ENCODE assay signal across 8 mouse cellular contexts in the genomic region with DNA sequence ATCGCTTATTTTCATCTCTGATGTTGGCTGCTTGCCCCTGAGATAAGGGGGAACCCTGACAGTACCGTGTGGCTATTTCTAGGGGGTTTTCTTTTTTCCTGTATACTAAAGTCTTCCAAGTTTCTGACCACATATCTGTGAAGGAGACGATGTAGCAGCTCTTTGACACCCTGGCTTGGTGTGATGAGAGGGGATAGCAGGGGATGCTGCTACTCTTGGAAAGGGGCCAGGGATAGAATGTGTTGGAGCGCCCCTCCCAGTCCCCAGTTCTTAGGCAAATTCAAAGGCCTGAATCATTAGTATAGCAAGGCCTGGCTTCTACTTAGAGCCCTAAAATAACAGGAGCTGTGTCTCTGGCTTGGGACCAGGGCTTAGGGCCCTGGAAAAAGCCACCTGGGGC. TPM values are rescaled to one million over a fixed set of nuclear protein-coding genes. Genes with fewer than 3 reads are reported as not detected.
DNase-seq lines count a peak whose midpoint lies in the region; ATAC-seq lines count a peak whose summit lies in the region.

No protein-coding gene starts in this region.

- H3K27me3 ChIP-seq in lung, embryonic 16.5 days (ENCODE audit: control insufficient read depth, insufficient read depth, low read depth, low read length): no peaks in the 10 kb centered on the region
- no peaks in the 10 kb centered on the region for H3K27me3 ChIP-seq in forebrain, embryonic 11.5 days (ENCODE audit: control insufficient read depth, insufficient read depth, low read length)
- no peaks in the 10 kb centered on the region for H3K27me3 ChIP-seq in intestine, embryonic 16.5 days (replicated peaks; ENCODE audit: control insufficient read depth, insufficient read depth, low read length)
- H3K27me3 ChIP-seq in neural tube, embryonic 13.5 days: no peaks in the 10 kb centered on the region

- H3K36me3 ChIP-seq in lung, embryonic 16.5 days (ENCODE audit: control insufficient read depth, insufficient read depth, low read length): peaks cover 4% of the 10 kb centered on the region; the same call in 1 of the 2 replicates
- H3K36me3 ChIP-seq in forebrain, embryonic 11.5 days (ENCODE audit: control insufficient read depth, insufficient read depth, low read length): no peaks in the 10 kb centered on the region
- H3K36me3 ChIP-seq in intestine, embryonic 16.5 days (ENCODE audit: control insufficient read depth, insufficient read depth, low read length): no peaks in the 10 kb centered on the region
- no peaks in the 10 kb centered on the region for H3K36me3 ChIP-seq in neural tube, embryonic 13.5 days

- H3K4me2 ChIP-seq in lung, embryonic 16.5 days (ENCODE audit: low read depth, low read length): peak overlapping the region; percentile 51
- peak overlapping the region; percentile 26; the same call in 1 of the 2 replicates for H3K4me2 ChIP-seq in forebrain, embryonic 11.5 days (ENCODE audit: low read depth, low read length, severe bottlenecking)
- peak overlapping the region; percentile 57 for H3K4me2 ChIP-seq in intestine, embryonic 16.5 days (ENCODE audit: low read depth, low read length)
- peak overlapping the region; percentile 41 for H3K4me2 ChIP-seq in neural tube, embryonic 13.5 days

- H3K9me3 ChIP-seq in lung, embryonic 16.5 days (ENCODE audit: control insufficient read depth, low read length): no peaks in the 10 kb centered on the region
- H3K9me3 ChIP-seq in forebrain, embryonic 11.5 days (ENCODE audit: control insufficient read depth, low read length): no peaks in the 10 kb centered on the region
- H3K9me3 ChIP-seq in intestine, embryonic 16.5 days (ENCODE audit: control insufficient read depth, low read length): no peaks in the 10 kb centered on the region
- H3K9me3 ChIP-seq in neural tube, embryonic 13.5 days: no peaks in the 10 kb centered on the region

- H3K4me1 ChIP-seq in lung, embryonic 16.5 days (replicated peaks; ENCODE audit: control insufficient read depth, insufficient read depth, low read length): peaks cover 22% of the 10 kb centered on the region
- H3K4me1 ChIP-seq in forebrain, embryonic 11.5 days (replicated peaks; ENCODE audit: control insufficient read depth, insufficient read depth, low read length): peaks cover 5% of the 10 kb centered on the region
- peaks cover 15% of the 10 kb centered on the region for H3K4me1 ChIP-seq in intestine, embryonic 16.5 days (ENCODE audit: control insufficient read depth, insufficient read depth, low read length)
- peaks cover 64% of the 10 kb centered on the region for H3K4me1 ChIP-seq in neural tube, embryonic 13.5 days (replicated peaks)

- peak overlapping the region; percentile 56 for H3K9ac ChIP-seq in lung, embryonic 16.5 days (ENCODE audit: low read length)
- peak overlapping the region; percentile 14; the same call in 1 of the 2 replicates for H3K9ac ChIP-seq in forebrain, embryonic 11.5 days (ENCODE audit: low read length)
- peak overlapping the region; percentile 60 for H3K9ac ChIP-seq in intestine, embryonic 16.5 days (ENCODE audit: low read depth, low read length)
- peak overlapping the region; percentile 58 for H3K9ac ChIP-seq in neural tube, embryonic 13.5 days

- WGBS in lung, embryonic 16.5 days: 11% methylated on average over 4 of the region's 4 CpGs
- WGBS in forebrain, embryonic 11.5 days: 47% methylated on average over 4 of the region's 4 CpGs
- WGBS in intestine, embryonic 16.5 days: 13% methylated on average over 4 of the region's 4 CpGs
- 26% methylated on average over 4 of the region's 4 CpGs for WGBS in neural tube, embryonic 13.5 days

- peak; percentile 30; the same call in 1 of the 2 replicates for ATAC-seq in lung, embryonic 16.5 days (ENCODE audit: low read depth)
- peak; percentile 18 for ATAC-seq in forebrain, embryonic 11.5 days (replicated peaks; ENCODE audit: low FRiP score)
- ATAC-seq in intestine, embryonic 16.5 days: peak; percentile 47; the same call in 1 of the 2 replicates
- peak; percentile 54 for ATAC-seq in neural tube, embryonic 13.5 days (ENCODE audit: low read depth)
- no peak for ATAC-seq in erythroid progenitor cell, adult 5-6 weeks (replicated peaks; ENCODE audit: low FRiP score, poor library complexity, severe bottlenecking)
- ATAC-seq in CD4-positive, CD25-positive, alpha-beta regulatory T cell, adult 4 months: no peak

- H3K4me3 ChIP-seq in lung, embryonic 16.5 days (ENCODE audit: low read length): peak overlapping the region; percentile 33
- H3K4me3 ChIP-seq in forebrain, embryonic 11.5 days (ENCODE audit: low read depth, low read length): no peak overlapping the region
- peak overlapping the region; percentile 26; the same call in 1 of the 2 replicates for H3K4me3 ChIP-seq in intestine, embryonic 16.5 days (ENCODE audit: low read length)
- 0 out of 2 replicates have a peak overlapping the region, but pooled peaks have one; percentile 6 for H3K4me3 ChIP-seq in neural tube, embryonic 13.5 days

- peak overlapping the region; percentile 90 for H3K27ac ChIP-seq in lung, embryonic 16.5 days (ENCODE audit: low read length)
- H3K27ac ChIP-seq in forebrain, embryonic 11.5 days (ENCODE audit: low read depth, low read length): peak overlapping the region; percentile 20
- H3K27ac ChIP-seq in intestine, embryonic 16.5 days (ENCODE audit: low read length): peak overlapping the region; percentile 78
- peak overlapping the region; percentile 91 for H3K27ac ChIP-seq in neural tube, embryonic 13.5 days (replicated peaks)

- no peak for DNase-seq in lung, postnatal 36 days
- DNase-seq in forebrain, embryonic 11.5 days (ENCODE audit: low spot score): no peak
- no peak for DNase-seq in right cerebral cortex, postnatal 25 days

RNA-seq across cellular contexts. Expression of gene P4ha2, which starts 13.5 kb away (rescaled TPM):
- polyA plus RNA-seq in lung, embryonic 16.5 days (2015; fragmentation: Nextera tagmentation; extraction: Ambion mirVana): 41.4 and 47.4 TPM in 2 replicates
- polyA plus RNA-seq in forebrain, embryonic 11.5 days (2014; fragmentation: Nextera tagmentation; extraction: Ambion mirVana): 16.0 and 16.4 TPM in 2 replicates
- polyA plus RNA-seq in intestine, embryonic 16.5 days (2015; fragmentation: Nextera tagmentation; extraction: Ambion mirVana): 43.7 and 46.2 TPM in 2 replicates
- 12.6 and 16.1 TPM in 2 replicates for polyA plus RNA-seq in neural tube, embryonic 13.5 days (2015; fragmentation: Nextera tagmentation; extraction: Ambion mirVana)
- not detected in 2 replicates for total RNA-seq in erythroid progenitor cell, adult 5-6 weeks (2015; ENCODE audit: low replicate concordance)
- not detected in 2 replicates for total RNA-seq in erythroid progenitor cell, adult 5-6 weeks (2017; ENCODE audit: low replicate concordance)
- polyA plus RNA-seq in CD4-positive, CD25-positive, alpha-beta regulatory T cell, adult 4 months (2017; shearing (Covaris generic)): not detected

RNA-seq across cellular contexts. Expression of gene Pdlim4, which starts 44.5 kb away (rescaled TPM):
- 12.6 and 15.6 TPM in 2 replicates for polyA plus RNA-seq in lung, embryonic 16.5 days (2015; fragmentation: Nextera tagmentation; extraction: Ambion mirVana)
- 45.3 and 48.6 TPM in 2 replicates for polyA plus RNA-seq in forebrain, embryonic 11.5 days (2014; fragmentation: Nextera tagmentation; extraction: Ambion mirVana)
- 35.7 and 37.8 TPM in 2 replicates for polyA plus RNA-seq in intestine, embryonic 16.5 days (2015; fragmentation: Nextera tagmentation; extraction: Ambion mirVana)
- 33.0 and 37.2 TPM in 2 replicates for polyA plus RNA-seq in neural tube, embryonic 13.5 days (2015; fragmentation: Nextera tagmentation; extraction: Ambion mirVana)
- total RNA-seq in erythroid progenitor cell, adult 5-6 weeks (2015; ENCODE audit: low replicate concordance): not detected in 2 replicates
- not detected in 2 replicates for total RNA-seq in erythroid progenitor cell, adult 5-6 weeks (2017; ENCODE audit: low replicate concordance)
- 1 to 10 TPM in 1 of 2 experiments, under 1 TPM in 1; 0.91 to 1.3 TPM for polyA plus RNA-seq in CD4-positive, CD25-positive, alpha-beta regulatory T cell, adult 4 months (2017; shearing (Covaris generic))

Comparison
In these comparisons a context has a peak if more than half of its experiments do, and no peak if none do; other contexts are left out.
1. ATAC-seq: peak in lung, embryonic 16.5 days (single experiment), forebrain, embryonic 11.5 days (single experiment), intestine, embryonic 16.5 days (single experiment) and neural tube, embryonic 13.5 days (single experiment); none in erythroid progenitor cell, adult 5-6 weeks (single experiment) and CD4-positive, CD25-positive, alpha-beta regulatory T cell, adult 4 months (single experiment).
2. H3K27ac ChIP-seq: peak in every context shown above with its lines; median percentile 91 in neural tube, embryonic 13.5 days; 90 in lung, embryonic 16.5 days; 78 in intestine, embryonic 16.5 days; 20 in forebrain, embryonic 11.5 days.
3. RNA of gene P4ha2, which starts 13.5 kb away (polyA plus RNA-seq): 41.4 to 47.4 TPM in lung, embryonic 16.5 days, 43.7 to 46.2 TPM in intestine, embryonic 16.5 days, 16.0 to 16.4 TPM in forebrain, embryonic 11.5 days and 12.6 to 16.1 TPM in neural tube, embryonic 13.5 days; not detected in CD4-positive, CD25-positive, alpha-beta regulatory T cell, adult 4 months; every median in the first group is over 10 times any median in the second.
4. Peak in every context shown above with its lines, with median percentiles within 50 percentile points of each other: H3K4me2 ChIP-seq and H3K9ac ChIP-seq.